Mouse (Mus musculus) bone marrow macrophage, adult 2 months (primary cell): ENCODE measurements around the gene Gm10647.

Experiments used
- CTCF ChIP-seq: IDR thresholded peaks from 2 replicates; pipeline ENCODE4 v1.5.1; 2012; ENCODE audit warnings: low read depth, mild to moderate bottlenecking, low read length, moderate library complexity
- POLR2A ChIP-seq: IDR thresholded peaks from 2 replicates; pipeline ENCODE4 v1.6.1; 2012; ENCODE audit warnings: mild to moderate bottlenecking, low read depth, low read length, borderline replicate concordance

GRCm38 (mm10) chr9:66768721-66769120 is 28.1 kb upstream of the Gm10647 start:
- TF ChIP-seq CTCF = no peak
- no peak for TF ChIP-seq POLR2A
